9 mouse cellular contexts compared by ENCODE assay signal in genomic region chr5:138857010-138857617, GRCm38 (mm10). TPM values are rescaled to one million over a fixed set of nuclear protein-coding genes. Genes with fewer than 3 reads are reported as not detected.
A peak's percentile ranks its signal among the peaks of the same experiment; 100 is the strongest.
DNase-seq lines count a peak whose midpoint lies in the region; ATAC-seq and TF ChIP-seq lines count a peak whose summit lies in the region.
"Had no signal": no experiment of that assay in that cellular context is flagged by ENCODE, and none has a peak within 500 bp of the region (broad histone marks: within the 10 kb centered on the region; RNA-seq: fewer than 3 reads in every experiment).

No protein-coding gene starts in this region.

- no peak overlapping the region for H3K27ac ChIP-seq in forebrain, embryonic 11.5 days (ENCODE audit: low read depth, low read length)
- H3K27ac ChIP-seq in liver, postnatal 0 days (ENCODE audit: low read depth) = no peak overlapping the region
- H3K27ac ChIP-seq: embryonic facial prominence, embryonic 12.5 days had no signal

- peak; percentile 31 for DNase-seq in CD4-positive helper T cell, adult 2 months (ENCODE audit: low read depth, low spot score)
- DNase-seq in brain, adult 2 months (ENCODE audit: low read depth, low spot score) = peak; percentile 91
- DNase-seq in forebrain, embryonic 11.5 days (ENCODE audit: low spot score) = peak; percentile 79
- DNase-seq in heart, postnatal 14 days = peak; percentile 83 to 88
- DNase-seq in layer of hippocampus, adult 11-12 months (ENCODE audit: low spot score) = peak; percentile 90
- peak; percentile 85 for DNase-seq in liver, postnatal 0 days
- DNase-seq in ovary, postnatal 10 days (ENCODE audit: low spot score) = peak; percentile 53
- peak; percentile 39 to 52 for DNase-seq in thymus, postnatal 36 days

- H3K9me3 ChIP-seq in forebrain, embryonic 11.5 days (ENCODE audit: control insufficient read depth, low read length) = no peaks in the 10 kb centered on the region
- H3K9me3 ChIP-seq in liver, postnatal 0 days (ENCODE audit: low read length) = no peaks in the 10 kb centered on the region
- H3K9me3 ChIP-seq: embryonic facial prominence, embryonic 12.5 days had no signal

- H3K27me3 ChIP-seq in forebrain, embryonic 11.5 days (ENCODE audit: control insufficient read depth, insufficient read depth, low read length) = no peaks in the 10 kb centered on the region
- H3K27me3 ChIP-seq in liver, postnatal 0 days (ENCODE audit: insufficient read depth, low read length) = no peaks in the 10 kb centered on the region
- H3K27me3 ChIP-seq: embryonic facial prominence, embryonic 12.5 days had no signal

- 30% methylated on average over 9 of the region's 9 CpGs for WGBS in forebrain, embryonic 11.5 days
- 36% methylated on average over 9 of the region's 9 CpGs for WGBS in liver, postnatal 0 days (ENCODE audit: insufficient replicate concordance)

- no peak overlapping the region for H3K9ac ChIP-seq in forebrain, embryonic 11.5 days (ENCODE audit: low read length)
- H3K9ac ChIP-seq in liver, postnatal 0 days (replicated peaks) = no peak overlapping the region
- H3K9ac ChIP-seq: embryonic facial prominence, embryonic 12.5 days had no signal

- intact Hi-C loops in heart, postnatal 14 days (cut with DNase I) = loop anchor here (2.0 to 5.0 kb wide), 2 partner anchors 135 to 150 kb away; no protein-coding TSS in a partner anchor

- TF ChIP-seq CTCF in liver, postnatal 0 days (IDR thresholded peaks at IDR 0.05; ENCODE audit: low read depth) = peak; percentile 82

- no peak overlapping the region for H3K4me2 ChIP-seq in forebrain, embryonic 11.5 days (ENCODE audit: low read depth, low read length, severe bottlenecking)
- H3K4me2 ChIP-seq in liver, postnatal 0 days (ENCODE audit: low read depth, low read length) = no peak overlapping the region
- H3K4me2 ChIP-seq: embryonic facial prominence, embryonic 12.5 days had no signal

- H3K4me1 ChIP-seq in forebrain, embryonic 11.5 days (replicated peaks; ENCODE audit: control insufficient read depth, insufficient read depth, low read length) = no peaks in the 10 kb centered on the region
- H3K4me1 ChIP-seq in liver, postnatal 0 days (ENCODE audit: insufficient read depth) = 0 out of 2 replicates have a peak, but pooled peaks cover 2% of the 10 kb centered on the region
- H3K4me1 ChIP-seq: embryonic facial prominence, embryonic 12.5 days had no signal

- ATAC-seq in forebrain, embryonic 11.5 days (replicated peaks; ENCODE audit: low FRiP score) = no peak; the same call in 1 of the 2 replicates
- ATAC-seq in liver, postnatal 0 days = peak; percentile 77

- no peaks in the 10 kb centered on the region for H3K36me3 ChIP-seq in forebrain, embryonic 11.5 days (ENCODE audit: control insufficient read depth, insufficient read depth, low read length)
- no peaks in the 10 kb centered on the region for H3K36me3 ChIP-seq in liver, postnatal 0 days (replicated peaks; ENCODE audit: insufficient read depth, low read length)
- H3K36me3 ChIP-seq: embryonic facial prominence, embryonic 12.5 days had no signal

- TF ChIP-seq EP300 in liver, postnatal 0 days (IDR thresholded peaks at IDR 0.05; ENCODE audit: low read depth) = no peak

- no peak overlapping the region for H3K4me3 ChIP-seq in forebrain, embryonic 11.5 days (ENCODE audit: low read depth, low read length)
- no peak overlapping the region for H3K4me3 ChIP-seq in liver, postnatal 0 days (ENCODE audit: low read depth, low read length)
- H3K4me3 ChIP-seq: embryonic facial prominence, embryonic 12.5 days had no signal

RNA-seq across cellular contexts. Expression of gene Gm5294, which starts 37.2 kb away (rescaled TPM):
- not detected in 2 replicates for polyA plus RNA-seq in forebrain, embryonic 11.5 days (2014; fragmentation: Nextera tagmentation; extraction: Ambion mirVana)
- not detected for total RNA-seq in heart, postnatal 14 days (2021)
- polyA plus RNA-seq in liver, postnatal 0 days (2015; fragmentation: Nextera tagmentation; extraction: Ambion mirVana) = not detected in 2 replicates

Comparison
In these comparisons a context has a peak if more than half of its experiments do, and no peak if none do; other contexts are left out.
1. DNase-seq: peak in every context shown above with its lines; median percentile 91 in brain, adult 2 months; 90 in layer of hippocampus, adult 11-12 months; 86 in heart, postnatal 14 days; 85 in liver, postnatal 0 days; 79 in forebrain, embryonic 11.5 days; 53 in ovary, postnatal 10 days; 46 in thymus, postnatal 36 days; 31 in CD4-positive helper T cell, adult 2 months.